Mouse (Mus musculus): Measurements from ENCODE around the gene H2-M5. TPM values are rescaled to one million over a fixed set of nuclear protein-coding genes. Genes with fewer than 3 reads are reported as not detected.

The H2-M5 gene
- polyA plus RNA-seq, 1 experiment from 2014 or later: 0.17 TPM

- WGBS: 8% methylated on average over 18 of the region's 18 CpGs
- Histone ChIP-seq H3K4me1 (ENCODE audit: insufficient read depth) (0 out of 2 replicates have a peak, but pooled peaks cover 8% of the 10 kb centered on the region), H3K9ac (no peak within 1 kb of the TSS), H3K4me3 (ENCODE audit: low read depth, low read length) (no peak within 1 kb of the TSS; the same call in 1 of the 2 replicates), H3K27ac (ENCODE audit: low read depth) (no peak within 1 kb of the TSS), H3K4me2 (peak within 1 kb of the TSS; percentile 50), H3K36me3 (ENCODE audit: insufficient read depth) (no peaks in the 10 kb centered on the region), H3K27me3 (ENCODE audit: insufficient read depth, low read length) (0 out of 2 replicates have a peak, but pooled peaks cover 4% of the 10 kb centered on the region), H3K9me3 (ENCODE audit: low read depth, low read length) (no peaks in the 10 kb centered on the region)
- no peak for TF ChIP-seq CTCF (IDR thresholded peaks at IDR 0.05; ENCODE audit: low read depth)
- ATAC-seq (ENCODE audit: insufficient read depth): peak; percentile 41; the same call in 1 of the 2 replicates
- no peak for DNase-seq
Measured at GRCm38 (mm10) chr17:36981221-36981813, 8.0 kb downstream of the H2-M5 start, which contains the start of gene 2410137M14Rik. Gene 2410137M14Rik (minus strand): TSS chr17:36981237.

- H3K4me3 ChIP-seq (ENCODE audit: low read depth, low read length): no peak overlapping the region
- 65% methylated on average over 8 of the region's 8 CpGs for WGBS
- DNase-seq (no peak), ATAC-seq (ENCODE audit: insufficient read depth) (no peak)
- H3K36me3 ChIP-seq (ENCODE audit: insufficient read depth): no peaks in the 10 kb centered on the region
- H3K27me3 ChIP-seq (ENCODE audit: insufficient read depth, low read length): no peaks in the 10 kb centered on the region
- no peak overlapping the region for H3K4me2 ChIP-seq
- no peak overlapping the region for H3K9ac ChIP-seq
- H3K4me1 ChIP-seq (ENCODE audit: insufficient read depth): no peaks in the 10 kb centered on the region
- no peak for TF ChIP-seq CTCF (IDR thresholded peaks at IDR 0.05; ENCODE audit: low read depth)
- no peaks in the 10 kb centered on the region for H3K9me3 ChIP-seq (ENCODE audit: low read depth, low read length)
- H3K27ac ChIP-seq (ENCODE audit: low read depth): no peak overlapping the region
Measured at GRCm38 (mm10) chr17:36973271-36973787, 16.0 kb downstream of the H2-M5 start.

GRCm38 (mm10) chr17:36972791-36973190 lies 16.5 kb downstream of the H2-M5 start:
- Histone ChIP-seq H3K4me3 (ENCODE audit: low read depth, low read length) (no peak overlapping the region), H3K27me3 (ENCODE audit: insufficient read depth, low read length) (no peaks in the 10 kb centered on the region), H3K4me2 (no peak overlapping the region), H3K27ac (ENCODE audit: low read depth) (no peak overlapping the region), H3K4me1 (ENCODE audit: insufficient read depth) (no peaks in the 10 kb centered on the region), H3K9ac (no peak overlapping the region), H3K9me3 (ENCODE audit: low read depth, low read length) (no peaks in the 10 kb centered on the region), H3K36me3 (ENCODE audit: insufficient read depth) (no peaks in the 10 kb centered on the region)
- TF ChIP-seq CTCF (IDR thresholded peaks at IDR 0.05; ENCODE audit: low read depth): no peak
- 81% methylated on average over 3 of the region's 3 CpGs for WGBS
- DNase-seq (no peak), ATAC-seq (ENCODE audit: insufficient read depth) (no peak)

- H3K4me1 ChIP-seq (ENCODE audit: insufficient read depth): no peaks in the 10 kb centered on the region
- DNase-seq: no peak
- H3K27ac ChIP-seq (ENCODE audit: low read depth): no peak overlapping the region
- no peak overlapping the region for H3K9ac ChIP-seq
- WGBS: 78% methylated on average over 6 of the region's 6 CpGs
- ATAC-seq (ENCODE audit: insufficient read depth): no peak
- H3K27me3 ChIP-seq (ENCODE audit: insufficient read depth, low read length): no peaks in the 10 kb centered on the region
- H3K4me2 ChIP-seq: no peak overlapping the region
- H3K4me3 ChIP-seq (ENCODE audit: low read depth, low read length): no peak overlapping the region
- H3K36me3 ChIP-seq (ENCODE audit: insufficient read depth): no peaks in the 10 kb centered on the region
- TF ChIP-seq CTCF (IDR thresholded peaks at IDR 0.05; ENCODE audit: low read depth): no peak
- no peaks in the 10 kb centered on the region for H3K9me3 ChIP-seq (ENCODE audit: low read depth, low read length)
Measured at GRCm38 (mm10) chr17:36971172-36971850, 18.0 kb downstream of the H2-M5 start.

GRCm38 (mm10) chr17:36970316-36970890 lies 18.9 kb downstream of the H2-M5 start:
- ATAC-seq (ENCODE audit: insufficient read depth): no peak
- no peak for TF ChIP-seq CTCF (IDR thresholded peaks at IDR 0.05; ENCODE audit: low read depth)
- no peaks in the 10 kb centered on the region for H3K9me3 ChIP-seq (ENCODE audit: low read depth, low read length)
- WGBS: 74% methylated on average over 14 of the region's 14 CpGs
- H3K4me1 ChIP-seq (ENCODE audit: insufficient read depth): no peaks in the 10 kb centered on the region
- no peaks in the 10 kb centered on the region for H3K36me3 ChIP-seq (ENCODE audit: insufficient read depth)
- no peak overlapping the region for H3K4me3 ChIP-seq (ENCODE audit: low read depth, low read length)
- H3K27me3 ChIP-seq (ENCODE audit: insufficient read depth, low read length): no peaks in the 10 kb centered on the region
- DNase-seq: no peak
- H3K27ac ChIP-seq (ENCODE audit: low read depth): no peak overlapping the region
- H3K9ac ChIP-seq: no peak overlapping the region
- no peak overlapping the region for H3K4me2 ChIP-seq

- Histone ChIP-seq H3K4me2 (no peak overlapping the region), H3K4me3 (ENCODE audit: low read depth, low read length) (no peak overlapping the region), H3K36me3 (ENCODE audit: insufficient read depth) (no peaks in the 10 kb centered on the region), H3K27ac (ENCODE audit: low read depth) (no peak overlapping the region), H3K4me1 (ENCODE audit: insufficient read depth) (no peaks in the 10 kb centered on the region), H3K9me3 (ENCODE audit: low read depth, low read length) (no peaks in the 10 kb centered on the region), H3K9ac (no peak overlapping the region), H3K27me3 (ENCODE audit: insufficient read depth, low read length) (no peaks in the 10 kb centered on the region)
- WGBS: 76% methylated on average over 1 of the region's 1 CpGs
- DNase-seq: no peak
- TF ChIP-seq CTCF (IDR thresholded peaks at IDR 0.05; ENCODE audit: low read depth): no peak
- ATAC-seq (ENCODE audit: insufficient read depth): no peak
Measured at GRCm38 (mm10) chr17:36966875-36967274, 22.5 kb downstream of the H2-M5 start.

- Histone ChIP-seq H3K4me3 (ENCODE audit: low read depth, low read length) (no peak overlapping the region), H3K9me3 (ENCODE audit: low read depth, low read length) (no peaks in the 10 kb centered on the region), H3K4me1 (ENCODE audit: insufficient read depth) (no peaks in the 10 kb centered on the region), H3K27me3 (ENCODE audit: insufficient read depth, low read length) (no peaks in the 10 kb centered on the region), H3K9ac (no peak overlapping the region), H3K4me2 (no peak overlapping the region), H3K36me3 (ENCODE audit: insufficient read depth) (peaks cover 5% of the 10 kb centered on the region; the same call in 1 of the 2 replicates), H3K27ac (ENCODE audit: low read depth) (no peak overlapping the region)
- no peak for TF ChIP-seq CTCF (IDR thresholded peaks at IDR 0.05; ENCODE audit: low read depth)
- DNase-seq (no peak), ATAC-seq (ENCODE audit: insufficient read depth) (no peak)
- 50% methylated on average over 1 of the region's 1 CpGs for WGBS
Measured at GRCm38 (mm10) chr17:36961125-36961524, 28.2 kb downstream of the H2-M5 start.
